Mouse (Mus musculus) heart, adult 2 months (tissue): ENCODE measurements around the gene Nemf.

ENCODE experiments used
- CTCF ChIP-seq: fragments of 200-600 bp; IDR thresholded peaks from 2 replicates; pipeline ENCODE4 v1.8.1; 2022; ENCODE audit warnings: antibody characterized with exemption, mild to moderate bottlenecking, moderate library complexity
- POLR2A ChIP-seq: fragments of 200-500 bp; IDR thresholded peaks from 2 replicates; pipeline ENCODE4 v1.6.1; 2011; ENCODE audit warnings: mild to moderate bottlenecking, low read depth, low read length, control low read depth; ENCODE audit not compliant: insufficient read depth

- TF ChIP-seq CTCF (no peak), POLR2A (no peak)
Measured at GRCm38 (mm10) chr12:69265031-69265430, 91.9 kb downstream of the Nemf start.
